ENCODE assay signal across 8 mouse cellular contexts in genomic region chr3:107035521-107036457, GRCm38 (mm10). TPM values are rescaled to one million over a fixed set of nuclear protein-coding genes. Genes with fewer than 3 reads are reported as not detected.
DNase-seq lines count a peak whose midpoint lies in the region; ATAC-seq lines count a peak whose summit lies in the region.

Gene Kcna3, plus strand, starts transcription at chr3:107036169.

- H3K4me2 ChIP-seq in embryonic facial prominence, embryonic 11.5 days (ENCODE audit: low read depth, low read length): peak within 1 kb of the TSS; percentile 96
- peak within 1 kb of the TSS; percentile 89 for H3K4me2 ChIP-seq in kidney, embryonic 14.5 days (replicated peaks; ENCODE audit: low read depth, low read length)
- H3K4me2 ChIP-seq in liver, embryonic 12.5 days: peak within 1 kb of the TSS; percentile 92

- DNase-seq in kidney, adult 18-20 months: peak; percentile 46
- DNase-seq in kidney, adult 11 months: no peak
- peak; percentile 86 for DNase-seq in embryonic facial prominence, embryonic 11.5 days (ENCODE audit: low spot score)
- DNase-seq in heart, adult 8-10 months (ENCODE audit: low spot score): peak; percentile 7
- peak; percentile 78 for DNase-seq in naive thymus-derived CD4-positive, alpha-beta T cell, adult 2 months (ENCODE audit: low read depth)
- DNase-seq in splenic B cell, adult 2 months (ENCODE audit: low read depth, low spot score): peak; percentile 72

- no peaks in the 10 kb centered on the region for H3K4me1 ChIP-seq in embryonic facial prominence, embryonic 11.5 days (ENCODE audit: control insufficient read depth, insufficient read depth, low read length)
- H3K4me1 ChIP-seq in kidney, embryonic 14.5 days (ENCODE audit: control insufficient read depth, insufficient read depth, low read length): no peaks in the 10 kb centered on the region
- H3K4me1 ChIP-seq in liver, embryonic 12.5 days: peaks cover 4% of the 10 kb centered on the region; the same call in 1 of the 2 replicates

- H3K4me3 ChIP-seq in embryonic facial prominence, embryonic 11.5 days (ENCODE audit: low read depth, low read length): peak within 1 kb of the TSS; percentile 66
- H3K4me3 ChIP-seq in kidney, embryonic 14.5 days (ENCODE audit: low read length): peak within 1 kb of the TSS; percentile 63
- H3K4me3 ChIP-seq in liver, embryonic 12.5 days: peak within 1 kb of the TSS; percentile 64

- ATAC-seq in embryonic facial prominence, embryonic 11.5 days (replicated peaks; ENCODE audit: insufficient number of reproducible peaks, low FRiP score, low TSS enrichment, low read depth): peak; percentile 99
- ATAC-seq in kidney, embryonic 14.5 days (ENCODE audit: low FRiP score, low TSS enrichment): peak; percentile 96
- ATAC-seq in liver, embryonic 12.5 days: peak; percentile 85

- H3K9ac ChIP-seq in embryonic facial prominence, embryonic 11.5 days (replicated peaks; ENCODE audit: low read length): peak within 1 kb of the TSS; percentile 90
- peak within 1 kb of the TSS; percentile 69 for H3K9ac ChIP-seq in kidney, embryonic 14.5 days (ENCODE audit: low read depth, low read length)
- peak within 1 kb of the TSS; percentile 62 for H3K9ac ChIP-seq in liver, embryonic 12.5 days

- H3K27ac ChIP-seq in embryonic facial prominence, embryonic 11.5 days (replicated peaks; ENCODE audit: low read depth, low read length): peak within 1 kb of the TSS; percentile 20; the same call in 1 of the 2 replicates
- H3K27ac ChIP-seq in kidney, embryonic 14.5 days (ENCODE audit: low read depth, low read length): no peak within 1 kb of the TSS
- H3K27ac ChIP-seq in liver, embryonic 12.5 days: no peak within 1 kb of the TSS

- WGBS in embryonic facial prominence, embryonic 11.5 days: under 1% methylated on average over 57 of the region's 80 CpGs
- WGBS in kidney, embryonic 14.5 days: under 1% methylated on average over 37 of the region's 80 CpGs
- 1% methylated on average over 62 of the region's 80 CpGs for WGBS in liver, embryonic 12.5 days (ENCODE audit: insufficient replicate concordance)

- no peaks in the 10 kb centered on the region for H3K9me3 ChIP-seq in embryonic facial prominence, embryonic 11.5 days (replicated peaks; ENCODE audit: control insufficient read depth, low read length)
- no peaks in the 10 kb centered on the region for H3K9me3 ChIP-seq in kidney, embryonic 14.5 days (ENCODE audit: control insufficient read depth, low read length)
- no peaks in the 10 kb centered on the region for H3K9me3 ChIP-seq in liver, embryonic 12.5 days (replicated peaks)

- no peaks in the 10 kb centered on the region for H3K36me3 ChIP-seq in embryonic facial prominence, embryonic 11.5 days (replicated peaks; ENCODE audit: control insufficient read depth, insufficient read depth, low read depth, low read length)
- H3K36me3 ChIP-seq in kidney, embryonic 14.5 days (ENCODE audit: control insufficient read depth, insufficient read depth, low read length): no peaks in the 10 kb centered on the region
- no peaks in the 10 kb centered on the region for H3K36me3 ChIP-seq in liver, embryonic 12.5 days
- H3K36me3 ChIP-seq in splenic B cell, adult 2 months (ENCODE audit: control insufficient read depth, insufficient read depth, low read length, poor library complexity, severe bottlenecking): no peaks in the 10 kb centered on the region

- no peaks in the 10 kb centered on the region for H3K27me3 ChIP-seq in embryonic facial prominence, embryonic 11.5 days (ENCODE audit: control insufficient read depth, insufficient read depth, low read length)
- H3K27me3 ChIP-seq in kidney, embryonic 14.5 days (ENCODE audit: control insufficient read depth, insufficient read depth, low read length): peaks cover 5% of the 10 kb centered on the region
- H3K27me3 ChIP-seq in liver, embryonic 12.5 days (replicated peaks): peaks cover 45% of the 10 kb centered on the region
- H3K27me3 ChIP-seq in splenic B cell, adult 2 months (ENCODE audit: control insufficient read depth, insufficient read depth, low read length, poor library complexity, severe bottlenecking): no peaks in the 10 kb centered on the region

RNA-seq across cellular contexts. Expression of gene Kcna3, which starts in this region (rescaled TPM):
- polyA plus RNA-seq in embryonic facial prominence, embryonic 11.5 days (2014; fragmentation: Nextera tagmentation; extraction: Ambion mirVana): 1.9 and 2.3 TPM in 2 replicates
- under 1 TPM; 0.27 to 0.69 (median 0.34) TPM for total RNA-seq in heart, adult 8-10 months (2022)
- polyA plus RNA-seq in kidney, embryonic 14.5 days (2014; fragmentation: Nextera tagmentation; extraction: Ambion mirVana): 0.91 and 1.6 TPM in 2 replicates
- 4.4 and 5.3 TPM in 2 replicates for polyA plus RNA-seq in liver, embryonic 12.5 days (2016; fragmentation: Nextera tagmentation; extraction: Ambion mirVana)

Comparison
In these comparisons a context has a peak if more than half of its experiments do, and no peak if none do; other contexts are left out.
1. Peak in DNase-seq in heart, adult 8-10 months; RNA of the gene not detected or under 1 TPM.